Mouse (Mus musculus): Measurements from ENCODE around the gene Otulinl.

The Otulinl gene

GRCm38 (mm10) chr15:27647686-27648085, 33.7 kb downstream of the Otulinl start:
- no peak for DNase-seq

- DNase-seq, result no peak
Measured at GRCm38 (mm10) chr15:27646665-27647064, 34.7 kb downstream of the Otulinl start.

- DNase-seq, result no peak
Measured at GRCm38 (mm10) chr15:27645250-27645649, 36.1 kb downstream of the Otulinl start.

GRCm38 (mm10) chr15:27642895-27643294, 38.5 kb downstream of the Otulinl start:
- no peak for DNase-seq

GRCm38 (mm10) chr15:27641171-27641570, 40.2 kb downstream of the Otulinl start:
- no peak for DNase-seq

GRCm38 (mm10) chr15:27633941-27634900, 47.2 kb downstream of the Otulinl start:
- no peak for DNase-seq

GRCm38 (mm10) chr15:27630601-27631383, 50.6 kb downstream of the Otulinl start, which contains the start of gene Otulin:
Gene Otulin, minus strand, starts transcription at chr15:27630693.
- peak; percentile 99 for DNase-seq

- DNase-seq, result peak; percentile 29
Measured at GRCm38 (mm10) chr15:27629800-27630600, 51.4 kb downstream of the Otulinl start.

- DNase-seq, result no peak
Measured at GRCm38 (mm10) chr15:27629046-27629445, 52.3 kb downstream of the Otulinl start.

GRCm38 (mm10) chr15:27627794-27628193, 53.6 kb downstream of the Otulinl start:
- no peak for DNase-seq

GRCm38 (mm10) chr15:27626314-27626713, 55.1 kb downstream of the Otulinl start:
- DNase-seq, result no peak

GRCm38 (mm10) chr15:27625890-27626255, 55.5 kb downstream of the Otulinl start:
- DNase-seq, result no peak

GRCm38 (mm10) chr15:27625014-27625889, 56.1 kb downstream of the Otulinl start:
- DNase-seq, result no peak

GRCm38 (mm10) chr15:27623286-27623685, 58.1 kb downstream of the Otulinl start:
- no peak for DNase-seq

- no peak for DNase-seq
Measured at GRCm38 (mm10) chr15:27620475-27621185, 60.7 kb downstream of the Otulinl start.

- DNase-seq, result no peak
Measured at GRCm38 (mm10) chr15:27619683-27620082, 61.7 kb downstream of the Otulinl start.

GRCm38 (mm10) chr15:27618778-27619533, 62.4 kb downstream of the Otulinl start:
- no peak for DNase-seq

GRCm38 (mm10) chr15:27617227-27617626, 64.2 kb downstream of the Otulinl start:
- no peak for DNase-seq

- no peak for DNase-seq
Measured at GRCm38 (mm10) chr15:27616159-27616558, 65.2 kb downstream of the Otulinl start.

- no peak for DNase-seq
Measured at GRCm38 (mm10) chr15:27613255-27613654, 68.1 kb downstream of the Otulinl start.

All from right cerebral cortex, postnatal 14 days (tissue).